Mouse (Mus musculus): ENCODE measurements at regions not wholly inside any gene's neighbourhood (a gene's known extent, or its start where the extent isn't known, plus 50 kb on each side); places are given as distances from the start of the nearest gene placed in this dataset.

DNA sequence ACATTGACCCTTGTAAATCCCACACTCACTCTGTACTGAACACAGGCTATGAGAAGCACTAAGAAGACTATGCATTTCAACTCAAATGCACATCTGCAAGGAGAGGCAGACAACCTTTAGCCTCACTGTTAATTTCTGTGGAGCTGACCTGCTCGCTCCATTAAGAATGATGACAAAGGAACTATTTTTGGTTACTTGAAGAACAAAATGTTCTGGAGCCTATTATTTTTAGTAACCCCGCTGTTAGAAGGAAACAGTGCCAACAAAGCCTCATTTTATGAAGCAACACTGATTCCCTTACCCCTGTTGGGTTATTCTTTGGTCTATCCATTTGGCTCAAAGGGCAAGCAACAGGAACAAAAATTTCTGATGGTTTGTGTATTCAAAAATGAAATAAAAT is 182.2 kb upstream of the Akr1e1 start:
- TF ChIP-seq CTCF (IDR thresholded peaks at IDR 0.05; ENCODE audit: low read depth), result no peak
- no peak for TF ChIP-seq EP300 (optimal IDR thresholded peaks at IDR 0.05)

Data from stomach, postnatal 0 days (tissue).